Mouse (Mus musculus): Measurements from ENCODE around the gene Adam26b. TPM values are rescaled to one million over a fixed set of nuclear protein-coding genes. Genes with fewer than 3 reads are reported as not detected.
"Not testable (repeated sequence)": the region's sequence is repeated elsewhere in the genome, so short reads cannot be mapped to it uniquely, and the experiment has no call there.

The Adam26b gene
- not detected for total RNA-seq (2022)

GRCm38 (mm10) chr8:43528006-43528405 is at the start of gene Adam26b:
Adam26b (minus strand) TSS chr8:43528106.
- DNase-seq (ENCODE audit: low spot score in 2 of 2), result not testable (repeated sequence)

- DNase-seq (ENCODE audit: low spot score in 2 of 2), result not testable (repeated sequence)
These were observed 48.7 kb upstream of the Adam26b start, which contains the start of gene Adam26a for GRCm38 (mm10) chr8:43576607-43577006. Adam26a (minus strand) TSS chr8:43576707.

Other genes with a start within 250 kb of the Adam26b start
- not detected for gene Zfp42, start 221.1 kb downstream of the Adam26b start, total RNA-seq (2022)
- not detected for gene Adam26a, start 48.6 kb upstream of the Adam26b start, total RNA-seq (2022)
- not detected for gene Gm5346, start 99.2 kb upstream of the Adam26b start, total RNA-seq (2022)
- gene Adam34, start 181.9 kb upstream of the Adam26b start, total RNA-seq (2022), result not detected

All from gastrocnemius, adult 8-10 months (tissue).